Mouse (Mus musculus) small intestine, adult 2 months (tissue): ENCODE measurements at regions not wholly inside any gene's neighbourhood (a gene's known extent, or its start where the extent isn't known, plus 50 kb on each side); places are given as distances from the start of the nearest gene placed in this dataset.

ENCODE experiments used
- H3K27ac ChIP-seq: fragments of 200-500 bp; 2 replicates; pipeline ENCODE4 v1.5.1; 2012; ENCODE audit warnings: low read depth, low read length, control low read depth, inconsistent platforms; ENCODE audit not compliant: insufficient read depth
- H3K27me3 ChIP-seq: fragments of 200-500 bp; 2 replicates; pipeline ENCODE4 v1.6.1; 2012; ENCODE audit warnings: mild to moderate bottlenecking, moderate library complexity, low read length, inconsistent platforms; ENCODE audit not compliant: control insufficient read depth, insufficient read depth
- H3K36me3 ChIP-seq: fragments of 200-500 bp; 2 replicates; pipeline ENCODE4 v1.6.1; 2012; ENCODE audit warnings: mild to moderate bottlenecking, low read length, control low read depth, inconsistent platforms; ENCODE audit not compliant: control insufficient read depth, insufficient read depth
- H3K4me1 ChIP-seq: fragments of 200-500 bp; 2 replicates; pipeline ENCODE4 v1.6.1; 2012; ENCODE audit warnings: low read length, inconsistent platforms, mixed read lengths; ENCODE audit not compliant: control insufficient read depth, insufficient read depth, insufficient read length
- H3K4me3 ChIP-seq: fragments of 200-500 bp; 2 replicates; pipeline ENCODE4 v1.5.1; 2012; ENCODE audit warnings: low read depth, mild to moderate bottlenecking, control low read depth, inconsistent platforms, low read length, moderate library complexity
- CTCF ChIP-seq: fragments of 200-500 bp; IDR thresholded peaks from 2 replicates; pipeline ENCODE4 v1.5.1; 2012; ENCODE audit warnings: low read depth, mild to moderate bottlenecking, control low read depth, inconsistent platforms, low read length, moderate library complexity, mixed read lengths; ENCODE audit not compliant: insufficient replicate concordance, insufficient read length; ENCODE audit errors: extremely low read depth
- POLR2A ChIP-seq: fragments of 200-500 bp; IDR thresholded peaks from 2 replicates; pipeline ENCODE4 v1.6.1; 2012; ENCODE audit warnings: low read depth, mild to moderate bottlenecking, control low read depth, inconsistent platforms, low read length, moderate library complexity
- WGBS: fragments of 180-500 bp; shearing (Covaris S2); methylation state at CpG from one replicate; pipeline ENCODE4 v1.1.7; 2018; 5-methylcytosine and 5-hydroxymethylcytosine counted together

GRCm38 (mm10) chr10:43694508-43694907 is 116.4 kb downstream of the Cd24a start:
- TF ChIP-seq CTCF (no peak), POLR2A (no peak)
- no peaks in the 10 kb centered on the region for H3K27me3 ChIP-seq
- peak overlapping the region; percentile 30; the same call in 1 of the 2 replicates for H3K27ac ChIP-seq

DNA sequence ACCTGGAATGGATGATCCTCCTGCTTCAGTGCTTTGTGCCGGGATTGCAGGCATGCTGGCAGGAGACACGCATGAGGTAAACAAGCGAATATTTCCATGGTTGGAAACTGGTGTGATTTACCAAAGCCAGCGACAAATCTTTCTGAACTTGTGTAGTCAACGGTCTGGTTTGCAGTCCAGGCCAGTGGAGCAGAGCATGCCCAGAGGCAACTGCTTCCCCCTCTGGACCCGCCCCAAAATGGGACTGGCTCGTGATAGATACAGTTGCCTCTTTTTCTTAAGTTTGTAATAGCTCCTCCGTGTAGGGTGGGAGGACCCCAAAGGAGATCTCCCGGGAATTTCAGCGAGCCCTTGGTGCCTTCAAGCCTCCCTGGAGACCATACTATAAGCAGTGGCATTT is 117.4 kb downstream of the Cd24a start:
- Histone ChIP-seq H3K27ac (no peak overlapping the region; the same call in 1 of the 2 replicates), H3K4me1 (peaks cover 23% of the 10 kb centered on the region), H3K27me3 (no peaks in the 10 kb centered on the region), H3K4me3 (no peak overlapping the region), H3K36me3 (no peaks in the 10 kb centered on the region)
- 45% methylated on average over 10 of the region's 10 CpGs for WGBS
- TF ChIP-seq POLR2A: no peak
- TF ChIP-seq CTCF: no peak

More at GRCm38 (mm10) chr10:43694508-43694907, 116.4 kb downstream of the Cd24a start:
- Histone ChIP-seq H3K4me1 (peaks cover 23% of the 10 kb centered on the region), H3K36me3 (no peaks in the 10 kb centered on the region), H3K4me3 (no peak overlapping the region)
- 25% methylated on average over 6 of the region's 6 CpGs for WGBS

DNA sequence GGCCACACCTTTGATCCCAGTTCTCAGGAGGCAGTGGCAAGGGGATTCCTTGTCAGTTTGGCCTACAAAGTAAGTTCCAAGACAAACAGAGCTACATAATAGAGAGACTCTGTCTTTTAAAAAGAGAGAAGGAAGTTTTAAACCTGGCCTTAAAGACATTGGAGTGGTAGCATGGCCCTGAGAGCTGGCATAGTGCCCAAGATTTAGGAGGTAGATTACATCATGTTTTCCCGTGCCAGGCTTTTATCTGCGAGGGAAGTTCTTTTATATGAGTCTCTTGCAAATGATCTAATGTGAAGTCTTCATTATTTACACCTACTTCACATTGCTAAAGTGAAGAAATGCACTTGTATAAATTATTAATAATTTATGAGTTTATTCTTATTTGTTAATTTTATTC is 119.8 kb downstream of the Cd24a start:
- WGBS: 17% methylated on average over 2 of the region's 2 CpGs
- H3K4me1 ChIP-seq: peaks cover 17% of the 10 kb centered on the region
- no peaks in the 10 kb centered on the region for H3K27me3 ChIP-seq
- no peak overlapping the region for H3K27ac ChIP-seq
- H3K36me3 ChIP-seq: no peaks in the 10 kb centered on the region
- no peak overlapping the region for H3K4me3 ChIP-seq
- no peak for TF ChIP-seq CTCF
- no peak for TF ChIP-seq POLR2A

DNA sequence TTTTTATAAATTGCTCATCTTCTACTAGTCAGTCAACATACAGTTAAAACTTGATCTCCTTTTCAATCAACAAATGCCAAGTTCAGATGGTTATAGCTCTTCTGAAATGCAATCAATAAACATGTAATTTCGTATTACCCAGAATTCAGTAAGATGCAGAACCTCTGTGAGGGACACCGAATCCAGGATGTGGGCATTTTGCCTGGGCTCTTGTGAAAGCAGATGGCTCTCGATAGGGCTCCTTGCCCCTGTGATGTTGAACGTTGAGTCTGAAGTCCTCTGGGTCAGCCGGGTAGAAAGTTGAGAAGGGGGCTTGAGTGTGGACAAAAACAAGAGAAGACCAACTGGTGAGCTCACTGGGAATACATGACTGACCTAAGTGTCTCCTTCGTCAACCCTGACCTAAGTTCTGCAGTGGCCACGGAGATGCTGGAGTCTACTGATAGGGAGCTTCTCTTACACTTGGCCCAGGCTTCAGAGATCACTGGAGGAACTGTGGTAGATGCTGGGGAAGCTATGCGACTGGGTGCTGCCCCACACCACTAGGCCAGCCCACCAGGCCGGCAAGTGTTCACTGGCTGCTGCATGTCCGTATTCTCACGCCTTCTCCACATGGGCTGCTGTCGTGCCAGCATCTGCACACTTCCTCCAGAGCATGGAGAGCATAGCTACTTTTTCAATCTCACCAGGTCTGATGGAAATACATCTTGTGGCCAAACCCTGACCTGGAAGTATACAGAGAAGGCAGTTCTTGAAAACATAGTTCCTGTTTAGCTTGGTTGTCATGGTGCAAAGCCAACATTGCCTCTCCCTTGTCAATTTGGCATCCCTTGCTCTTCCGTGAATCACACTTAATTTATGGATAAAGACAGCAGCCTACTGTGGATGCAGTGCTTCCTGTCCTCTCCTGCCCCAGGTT is 122.5 kb downstream of the Cd24a start:
- no peaks in the 10 kb centered on the region for H3K27me3 ChIP-seq
- H3K4me1 ChIP-seq: no peaks in the 10 kb centered on the region
- H3K27ac ChIP-seq: no peak overlapping the region
- H3K4me3 ChIP-seq: no peak overlapping the region
- WGBS: 80% methylated on average over 13 of the region's 13 CpGs
- TF ChIP-seq POLR2A: no peak
- no peak for TF ChIP-seq CTCF
- H3K36me3 ChIP-seq: no peaks in the 10 kb centered on the region

GRCm38 (mm10) chr10:43702895-43703294 is 124.8 kb downstream of the Cd24a start:
- H3K27me3 ChIP-seq: no peaks in the 10 kb centered on the region
- 77% methylated on average over 5 of the region's 5 CpGs for WGBS
- H3K27ac ChIP-seq: no peak overlapping the region
- H3K4me1 ChIP-seq: no peaks in the 10 kb centered on the region
- H3K4me3 ChIP-seq: no peak overlapping the region
- no peaks in the 10 kb centered on the region for H3K36me3 ChIP-seq
- TF ChIP-seq CTCF: no peak
- no peak for TF ChIP-seq POLR2A

DNA sequence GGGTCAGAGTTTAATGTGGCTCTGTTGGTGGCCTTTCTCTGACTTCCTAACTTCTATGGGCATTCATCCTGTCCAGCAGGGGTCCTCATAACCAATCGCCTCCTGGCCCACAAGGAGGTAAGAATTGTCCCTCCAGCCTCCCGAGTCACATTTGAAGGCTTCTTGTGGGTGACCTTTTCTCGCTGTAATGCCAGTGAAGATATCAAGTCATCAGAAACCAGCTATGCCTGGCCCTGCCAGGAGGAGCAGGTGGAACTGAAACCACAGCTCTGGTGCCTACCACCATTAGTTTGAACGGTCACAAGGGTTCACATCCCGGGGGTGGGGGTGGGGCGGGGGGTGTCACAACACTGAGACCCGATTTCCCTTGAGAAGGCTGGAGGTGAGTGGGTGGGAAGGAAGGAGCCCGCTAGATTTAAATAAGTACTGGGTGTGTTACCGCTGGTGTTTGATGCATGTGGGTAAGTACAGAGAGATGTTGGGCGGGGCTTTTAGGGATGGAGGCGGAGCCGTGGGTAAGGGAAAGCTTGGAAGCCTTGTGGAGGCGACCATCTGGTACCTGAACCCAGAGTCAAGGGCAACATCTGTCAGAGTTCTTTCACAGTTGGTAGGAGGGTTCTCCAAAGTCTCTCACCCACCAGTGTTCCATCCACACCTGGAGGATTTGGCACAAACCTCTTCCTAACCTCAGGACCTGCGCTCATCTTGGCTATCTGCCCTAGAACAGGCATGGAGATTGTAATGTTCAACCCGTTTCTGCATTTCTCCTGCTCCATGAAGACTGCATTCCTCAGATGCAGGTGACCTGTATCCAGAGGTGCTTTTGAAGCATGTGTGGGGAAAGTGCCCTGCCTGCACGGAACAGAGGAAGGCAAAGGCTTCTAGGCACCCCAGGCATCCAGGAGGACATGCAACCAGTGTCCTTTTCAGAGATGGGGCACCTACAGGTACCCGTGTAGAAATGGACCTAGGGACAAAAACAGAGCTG is 128.2 kb downstream of the Cd24a start:
- no peaks in the 10 kb centered on the region; the same call in 1 of the 2 replicates for H3K4me1 ChIP-seq
- no peak overlapping the region for H3K27ac ChIP-seq
- H3K36me3 ChIP-seq: no peaks in the 10 kb centered on the region
- peak overlapping the region; percentile 7 for H3K4me3 ChIP-seq
- H3K27me3 ChIP-seq: no peaks in the 10 kb centered on the region
- peak; percentile 36; the same call in 1 of the 2 replicates for TF ChIP-seq CTCF
- TF ChIP-seq POLR2A: no peak; the same call in 1 of the 2 replicates
- 40% methylated on average over 17 of the region's 17 CpGs for WGBS
